Mouse (Mus musculus): ENCODE measurements at regions not wholly inside any gene's neighbourhood (a gene's known extent, or its start where the extent isn't known, plus 50 kb on each side); places are given as distances from the start of the nearest gene placed in this dataset.

DNA sequence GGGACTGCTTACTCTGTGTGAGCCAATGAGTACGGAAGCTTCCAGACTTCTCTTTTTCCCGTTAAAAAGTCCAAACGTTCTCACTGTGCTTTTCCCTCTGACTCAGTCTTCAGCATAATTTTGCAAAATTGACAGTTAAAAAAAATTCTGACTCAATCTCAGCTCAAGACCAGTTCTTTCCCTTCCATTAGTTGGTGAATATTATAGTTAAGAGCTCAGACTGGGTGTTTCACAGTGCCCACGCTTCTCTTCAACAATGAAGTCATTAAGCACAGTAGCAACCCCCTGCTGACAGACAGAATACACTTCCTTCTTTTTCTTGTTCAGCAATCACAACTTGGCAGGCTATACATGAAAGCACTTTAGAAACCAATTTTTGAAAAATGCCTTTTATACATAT lies 175.4 kb downstream of the Gm9733 start:
- Histone ChIP-seq H3K9me3 (replicated peaks; ENCODE audit: control insufficient read depth, low read length) (no peaks in the 10 kb centered on the region), H3K27me3 (ENCODE audit: control insufficient read depth, insufficient read depth, low read length) (no peaks in the 10 kb centered on the region), H3K4me3 (ENCODE audit: low read length) (no peak overlapping the region), H3K36me3 (ENCODE audit: control insufficient read depth, insufficient read depth) (no peaks in the 10 kb centered on the region), H3K9ac (ENCODE audit: low read length) (no peak overlapping the region), H3K27ac (ENCODE audit: low read length) (no peak overlapping the region), H3K4me1 (ENCODE audit: control insufficient read depth, insufficient read depth, low read length) (no peaks in the 10 kb centered on the region), H3K4me2 (ENCODE audit: low read depth, low read length) (no peak overlapping the region)
- 74% methylated on average over 4 of the region's 4 CpGs for WGBS
- ATAC-seq (replicated peaks; ENCODE audit: extremely low read depth, insufficient read depth, low FRiP score), result no peak

DNA sequence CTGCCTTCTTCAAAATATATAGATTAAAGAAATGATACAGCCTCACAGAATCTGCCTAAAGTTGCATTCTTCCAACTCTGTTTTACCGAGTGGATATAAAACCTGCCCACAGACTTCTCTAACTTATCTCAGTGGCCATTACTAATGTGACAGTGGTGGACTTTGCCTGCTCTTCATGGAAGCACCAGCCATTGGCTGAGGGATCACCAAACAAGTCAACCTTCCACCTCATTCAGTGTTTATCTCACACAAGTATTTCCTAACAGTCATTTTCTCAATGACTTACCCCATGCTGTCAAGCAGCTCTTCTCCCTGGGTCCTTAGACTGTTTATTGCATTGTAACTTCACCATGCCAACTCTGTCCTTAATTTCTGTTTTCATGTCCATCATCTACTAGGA lies 174.3 kb downstream of the Gm9733 start:
- no peak for ATAC-seq (replicated peaks; ENCODE audit: extremely low read depth, insufficient read depth, low FRiP score)
- no peak overlapping the region for H3K27ac ChIP-seq (ENCODE audit: low read length)
- H3K4me1 ChIP-seq (ENCODE audit: control insufficient read depth, insufficient read depth, low read length), result no peaks in the 10 kb centered on the region
- no peaks in the 10 kb centered on the region for H3K36me3 ChIP-seq (ENCODE audit: control insufficient read depth, insufficient read depth)
- H3K27me3 ChIP-seq (ENCODE audit: control insufficient read depth, insufficient read depth, low read length), result no peaks in the 10 kb centered on the region
- H3K9ac ChIP-seq (ENCODE audit: low read length), result no peak overlapping the region
- H3K9me3 ChIP-seq (replicated peaks; ENCODE audit: control insufficient read depth, low read length), result no peaks in the 10 kb centered on the region
- no peak overlapping the region for H3K4me3 ChIP-seq (ENCODE audit: low read length)
- WGBS, result 69% methylated on average over 1 of the region's 1 CpGs
- no peak overlapping the region for H3K4me2 ChIP-seq (ENCODE audit: low read depth, low read length)

DNA sequence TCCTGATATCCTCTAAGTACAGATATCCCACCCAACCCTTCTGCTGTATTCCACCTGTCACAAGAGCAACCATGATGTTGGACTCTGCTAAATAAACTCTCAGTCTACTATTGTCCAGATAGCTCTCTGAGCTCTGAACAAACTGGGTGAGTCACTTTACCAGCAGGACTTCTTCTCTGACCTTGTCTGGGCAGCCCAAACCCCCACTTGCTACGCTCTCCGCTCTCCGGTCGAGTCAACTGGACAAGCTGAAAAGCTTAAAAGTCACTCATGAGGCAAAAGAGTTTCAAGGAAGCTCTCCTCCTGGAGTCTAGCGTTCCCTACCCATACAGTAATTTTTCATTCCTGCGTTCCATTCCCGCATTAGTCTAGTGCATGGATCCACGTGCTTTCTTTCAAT lies 173.2 kb downstream of the Gm9733 start:
- Histone ChIP-seq H3K4me1 (ENCODE audit: control insufficient read depth, insufficient read depth, low read length) (no peaks in the 10 kb centered on the region), H3K4me3 (ENCODE audit: low read length) (no peak overlapping the region), H3K27me3 (ENCODE audit: control insufficient read depth, insufficient read depth, low read length) (no peaks in the 10 kb centered on the region), H3K27ac (ENCODE audit: low read length) (no peak overlapping the region), H3K9ac (ENCODE audit: low read length) (no peak overlapping the region), H3K9me3 (replicated peaks; ENCODE audit: control insufficient read depth, low read length) (no peaks in the 10 kb centered on the region), H3K4me2 (ENCODE audit: low read depth, low read length) (no peak overlapping the region), H3K36me3 (ENCODE audit: control insufficient read depth, insufficient read depth) (no peaks in the 10 kb centered on the region)
- 80% methylated on average over 8 of the region's 8 CpGs for WGBS
- no peak for ATAC-seq (replicated peaks; ENCODE audit: extremely low read depth, insufficient read depth, low FRiP score)

DNA sequence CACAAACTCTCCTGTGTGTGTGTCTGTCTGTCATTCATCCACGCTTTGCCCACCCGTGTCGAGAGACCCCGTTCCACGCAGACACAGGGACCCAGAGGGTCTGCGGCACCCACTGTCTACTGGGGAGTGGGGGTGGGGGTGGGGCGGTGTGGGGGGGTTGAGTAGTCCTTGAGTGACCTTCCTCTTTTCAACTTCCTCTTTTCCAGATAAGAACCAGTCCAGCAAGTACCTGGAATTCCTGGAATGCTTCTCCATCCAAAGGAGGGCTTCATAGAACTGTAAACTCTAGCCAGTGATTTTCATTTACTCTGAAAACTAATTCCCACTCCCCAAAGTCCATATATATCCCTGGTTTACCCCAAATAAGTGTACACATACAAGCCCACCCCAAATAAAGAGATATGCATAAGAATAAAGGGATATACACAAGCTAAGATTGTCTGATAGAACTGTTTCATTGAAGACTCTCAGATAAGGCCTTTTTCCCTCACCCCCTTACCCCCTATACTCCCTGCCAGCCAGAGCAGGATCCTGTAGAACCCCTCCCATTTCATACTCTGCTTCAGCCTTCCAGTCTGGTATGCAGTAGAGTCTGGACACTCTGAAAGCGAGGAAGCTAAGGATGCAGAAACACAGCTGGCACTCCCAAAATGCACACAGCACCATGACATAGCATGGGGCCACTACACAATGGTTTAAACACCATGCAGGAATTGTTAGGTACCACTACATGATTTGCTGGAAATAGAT lies 172.0 kb downstream of the Gm9733 start:
- Histone ChIP-seq H3K36me3 (ENCODE audit: control insufficient read depth, insufficient read depth) (no peaks in the 10 kb centered on the region), H3K4me3 (ENCODE audit: low read length) (no peak overlapping the region), H3K9me3 (replicated peaks; ENCODE audit: control insufficient read depth, low read length) (no peaks in the 10 kb centered on the region), H3K4me2 (ENCODE audit: low read depth, low read length) (no peak overlapping the region), H3K27ac (ENCODE audit: low read length) (no peak overlapping the region), H3K9ac (ENCODE audit: low read length) (no peak overlapping the region), H3K27me3 (ENCODE audit: control insufficient read depth, insufficient read depth, low read length) (no peaks in the 10 kb centered on the region), H3K4me1 (ENCODE audit: control insufficient read depth, insufficient read depth, low read length) (no peaks in the 10 kb centered on the region)
- 82% methylated on average over 8 of the region's 8 CpGs for WGBS
- no peak for ATAC-seq (replicated peaks; ENCODE audit: extremely low read depth, insufficient read depth, low FRiP score)

DNA sequence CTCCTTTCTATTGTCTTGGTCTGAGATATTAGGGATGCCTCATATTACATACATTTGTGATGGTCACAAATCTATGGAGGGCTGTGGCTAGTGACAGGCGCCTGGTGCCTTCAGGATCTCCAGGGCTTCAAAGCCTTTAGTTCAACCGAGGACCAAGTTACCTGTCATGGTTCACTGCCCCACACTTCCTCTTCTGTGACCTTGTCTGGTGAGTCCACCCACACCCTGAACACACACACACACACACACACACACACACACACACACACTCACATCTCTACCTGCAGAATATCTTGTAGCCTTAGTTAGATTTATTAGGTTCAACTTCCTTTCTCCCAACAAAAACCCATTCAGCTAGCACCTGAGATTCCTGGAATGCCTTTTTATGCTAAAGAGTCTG lies 156.3 kb downstream of the Gm9733 start:
- H3K4me3 ChIP-seq (ENCODE audit: low read length), result no peak overlapping the region
- no peak overlapping the region for H3K27ac ChIP-seq (ENCODE audit: low read length)
- no peak overlapping the region for H3K9ac ChIP-seq (ENCODE audit: low read length)
- H3K4me1 ChIP-seq (ENCODE audit: control insufficient read depth, insufficient read depth, low read length), result no peaks in the 10 kb centered on the region
- no peak for ATAC-seq (replicated peaks; ENCODE audit: extremely low read depth, insufficient read depth, low FRiP score)
- no peaks in the 10 kb centered on the region for H3K27me3 ChIP-seq (ENCODE audit: control insufficient read depth, insufficient read depth, low read length)
- WGBS, result 80% methylated on average over 2 of the region's 2 CpGs
- no peaks in the 10 kb centered on the region for H3K36me3 ChIP-seq (ENCODE audit: control insufficient read depth, insufficient read depth)
- H3K4me2 ChIP-seq (ENCODE audit: low read depth, low read length), result no peak overlapping the region
- H3K9me3 ChIP-seq (replicated peaks; ENCODE audit: control insufficient read depth, low read length), result no peaks in the 10 kb centered on the region

DNA sequence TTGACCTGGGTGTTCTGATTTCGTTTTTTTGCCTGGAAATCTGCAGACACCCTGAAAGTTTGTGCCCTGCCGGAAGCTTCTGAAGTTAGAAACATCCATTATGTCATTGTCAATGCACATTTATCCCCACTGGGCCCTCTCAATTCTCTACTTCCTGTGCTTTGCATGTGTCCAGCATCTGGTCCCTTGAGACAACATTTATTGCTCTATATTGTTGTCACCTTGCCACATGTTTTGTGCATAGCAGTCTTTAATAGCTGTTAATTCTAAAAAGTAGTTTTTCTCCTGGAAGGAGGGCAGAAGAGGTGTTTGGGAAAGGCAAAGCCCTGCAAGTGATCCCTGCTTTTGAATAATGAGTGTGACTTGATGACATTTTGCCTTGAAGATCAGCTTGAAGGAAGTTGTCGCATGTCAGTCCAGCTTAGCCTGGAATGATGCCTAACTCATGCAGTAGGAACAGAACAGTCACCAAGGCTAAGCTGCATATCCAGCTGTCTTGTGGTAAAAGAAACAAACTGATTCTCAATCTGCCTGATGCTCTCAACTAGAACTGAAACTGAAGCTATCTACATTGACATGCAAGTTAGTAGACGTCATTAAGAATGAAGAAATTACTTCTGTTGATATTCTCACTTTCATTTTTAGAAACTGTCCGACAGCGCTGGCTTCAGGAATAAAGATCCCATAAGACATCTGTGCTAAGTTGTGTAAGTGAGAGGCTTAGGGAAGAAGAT lies 152.9 kb downstream of the Gm9733 start:
- WGBS, result 64% methylated on average over 6 of the region's 6 CpGs
- H3K27me3 ChIP-seq (ENCODE audit: control insufficient read depth, insufficient read depth, low read length), result no peaks in the 10 kb centered on the region
- H3K9ac ChIP-seq (ENCODE audit: low read length), result no peak overlapping the region
- H3K9me3 ChIP-seq (replicated peaks; ENCODE audit: control insufficient read depth, low read length), result no peaks in the 10 kb centered on the region
- H3K27ac ChIP-seq (ENCODE audit: low read length), result no peak overlapping the region
- no peak overlapping the region for H3K4me3 ChIP-seq (ENCODE audit: low read length)
- no peak overlapping the region for H3K4me2 ChIP-seq (ENCODE audit: low read depth, low read length)
- no peak for ATAC-seq (replicated peaks; ENCODE audit: extremely low read depth, insufficient read depth, low FRiP score)
- H3K36me3 ChIP-seq (ENCODE audit: control insufficient read depth, insufficient read depth), result no peaks in the 10 kb centered on the region
- no peaks in the 10 kb centered on the region for H3K4me1 ChIP-seq (ENCODE audit: control insufficient read depth, insufficient read depth, low read length)

DNA sequence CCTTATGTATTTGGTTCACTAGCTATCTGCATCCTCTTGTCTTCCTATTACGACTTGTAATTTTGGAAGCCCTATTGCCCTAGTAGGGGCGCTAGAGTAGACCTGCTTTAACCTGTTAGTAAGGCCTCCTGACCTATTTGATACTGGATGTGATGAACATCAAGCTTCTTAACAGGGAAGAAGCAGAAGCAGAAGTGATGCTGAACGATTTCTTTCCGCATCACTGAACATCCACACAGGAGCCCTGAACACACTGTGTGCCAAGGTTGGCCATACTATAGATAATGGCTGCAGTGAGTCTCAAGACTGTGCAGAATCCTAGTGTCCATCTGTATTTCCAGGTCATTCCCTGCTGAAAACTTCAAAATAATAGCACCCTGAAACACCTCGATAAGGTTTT lies 151.0 kb downstream of the Gm9733 start:
- Histone ChIP-seq H3K9ac (ENCODE audit: low read length) (no peak overlapping the region), H3K36me3 (ENCODE audit: control insufficient read depth, insufficient read depth) (no peaks in the 10 kb centered on the region), H3K4me3 (ENCODE audit: low read length) (no peak overlapping the region), H3K4me2 (ENCODE audit: low read depth, low read length) (no peak overlapping the region), H3K27me3 (ENCODE audit: control insufficient read depth, insufficient read depth, low read length) (no peaks in the 10 kb centered on the region), H3K4me1 (ENCODE audit: control insufficient read depth, insufficient read depth, low read length) (no peaks in the 10 kb centered on the region), H3K27ac (ENCODE audit: low read length) (no peak overlapping the region), H3K9me3 (replicated peaks; ENCODE audit: control insufficient read depth, low read length) (no peaks in the 10 kb centered on the region)
- WGBS, result 89% methylated on average over 5 of the region's 5 CpGs
- ATAC-seq (replicated peaks; ENCODE audit: extremely low read depth, insufficient read depth, low FRiP score), result no peak

DNA sequence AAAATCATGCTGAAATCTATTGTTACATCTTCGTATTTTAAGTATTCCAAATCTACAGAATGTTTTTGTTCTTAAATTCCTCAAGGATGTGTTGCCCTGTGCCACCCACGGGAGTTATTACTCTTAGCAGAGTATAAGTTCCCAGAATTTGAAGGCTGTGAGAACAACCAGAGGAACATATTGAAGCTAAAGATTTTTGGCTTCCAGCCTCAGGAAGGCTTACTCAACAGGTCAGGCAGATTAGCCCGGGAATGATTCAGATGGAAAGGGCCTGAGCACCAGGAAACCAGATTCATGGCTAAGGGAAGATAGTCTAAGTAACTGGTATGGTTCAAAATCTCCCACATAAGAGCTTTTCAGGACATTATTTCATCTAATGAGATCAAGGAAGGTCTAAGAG lies 145.4 kb downstream of the Gm9733 start:
- H3K4me3 ChIP-seq (ENCODE audit: low read length), result no peak overlapping the region
- 58% methylated on average over 3 of the region's 3 CpGs for WGBS
- H3K4me1 ChIP-seq (ENCODE audit: control insufficient read depth, insufficient read depth, low read length), result no peaks in the 10 kb centered on the region
- no peak overlapping the region for H3K27ac ChIP-seq (ENCODE audit: low read length)
- H3K9ac ChIP-seq (ENCODE audit: low read length), result no peak overlapping the region
- no peaks in the 10 kb centered on the region for H3K36me3 ChIP-seq (ENCODE audit: control insufficient read depth, insufficient read depth)
- ATAC-seq (replicated peaks; ENCODE audit: extremely low read depth, insufficient read depth, low FRiP score), result no peak
- no peaks in the 10 kb centered on the region for H3K27me3 ChIP-seq (ENCODE audit: control insufficient read depth, insufficient read depth, low read length)
- H3K9me3 ChIP-seq (replicated peaks; ENCODE audit: control insufficient read depth, low read length), result no peaks in the 10 kb centered on the region
- no peak overlapping the region for H3K4me2 ChIP-seq (ENCODE audit: low read depth, low read length)

DNA sequence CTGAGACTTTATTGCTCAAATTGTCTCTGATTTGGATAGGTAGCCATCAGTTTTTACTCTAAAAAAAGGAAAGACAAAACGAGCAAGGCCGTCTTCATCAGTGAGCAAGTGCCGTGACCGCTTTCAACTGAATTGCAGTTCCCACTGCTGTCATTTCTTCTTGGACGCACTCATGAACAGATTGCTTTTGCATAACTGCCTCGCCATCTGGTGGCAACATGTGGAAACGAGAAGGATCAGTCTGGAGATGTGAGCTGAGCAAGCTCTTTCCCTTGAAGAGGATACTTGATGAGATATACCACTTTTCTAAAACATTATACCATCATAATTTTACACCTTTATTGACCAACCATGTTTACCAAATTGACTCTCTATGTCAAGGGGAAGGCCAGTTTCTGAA lies 137.7 kb downstream of the Gm9733 start:
- 0 out of 2 replicates have a peak, but pooled peaks have one; percentile 14 for ATAC-seq (replicated peaks; ENCODE audit: extremely low read depth, insufficient read depth, low FRiP score)
- Histone ChIP-seq H3K9me3 (replicated peaks; ENCODE audit: control insufficient read depth, low read length) (no peaks in the 10 kb centered on the region), H3K36me3 (ENCODE audit: control insufficient read depth, insufficient read depth) (no peaks in the 10 kb centered on the region), H3K9ac (ENCODE audit: low read length) (no peak overlapping the region), H3K4me2 (ENCODE audit: low read depth, low read length) (peak overlapping the region; percentile 36; the same call in 1 of the 2 replicates), H3K27me3 (ENCODE audit: control insufficient read depth, insufficient read depth, low read length) (no peaks in the 10 kb centered on the region), H3K27ac (ENCODE audit: low read length) (no peak overlapping the region), H3K4me1 (ENCODE audit: control insufficient read depth, insufficient read depth, low read length) (no peaks in the 10 kb centered on the region), H3K4me3 (ENCODE audit: low read length) (no peak overlapping the region)
- 5% methylated on average over 7 of the region's 7 CpGs for WGBS
